Mouse (Mus musculus) liver, adult 2 months (tissue): Measurements from ENCODE around the gene Dmxl2.

ENCODE experiments used
- CTCF ChIP-seq: fragments of 200-500 bp; IDR thresholded peaks from 2 replicates; pipeline ENCODE4 v1.5.1; 2011; ENCODE audit warnings: low read depth, low read length, control low read depth
- POLR2A ChIP-seq: fragments of 200-500 bp; IDR thresholded peaks from 2 replicates; pipeline ENCODE4 v1.6.1; 2011; ENCODE audit warnings: low read length, control low read depth; ENCODE audit not compliant: insufficient read depth; ENCODE audit errors: extremely low read depth

DNA sequence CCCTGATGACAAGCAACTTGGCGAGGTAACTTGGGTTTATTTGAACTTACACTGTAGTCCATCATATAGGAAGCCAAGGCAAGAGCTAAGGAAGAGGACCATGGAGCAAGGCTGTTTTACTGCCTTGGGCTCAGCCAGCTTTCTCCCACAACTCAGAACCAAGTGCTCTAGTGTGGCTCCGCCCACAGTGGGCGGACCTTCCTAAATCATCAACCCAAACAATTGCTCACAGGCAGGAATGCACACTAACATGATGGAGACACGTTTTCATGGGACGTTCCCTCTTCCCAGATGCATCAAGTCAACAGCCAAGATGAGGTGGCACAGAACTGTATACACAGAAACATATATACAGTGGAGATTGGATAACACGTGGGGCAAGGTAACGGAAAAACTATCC is 159.4 kb downstream of the Dmxl2 start:
- TF ChIP-seq CTCF (no peak), POLR2A (no peak)
